Mouse (Mus musculus): Measurements from ENCODE around the gene Endog. TPM values are rescaled to one million over a fixed set of nuclear protein-coding genes. Genes with fewer than 3 reads are reported as not detected.
"Not testable (repeated sequence)": the region's sequence is repeated elsewhere in the genome, so short reads cannot be mapped to it uniquely, and the experiment has no call there.

Gene Endog
- polyA plus RNA-seq, 1 experiment = not detected

GRCm38 (mm10) chr2:30161809-30162208 lies 9.5 kb upstream of the Endog start:
- H3K4me3 ChIP-seq (ENCODE audit: insufficient read depth, low read depth, low read length) = no peak overlapping the region
- no peaks in the 10 kb centered on the region for H3K4me1 ChIP-seq (ENCODE audit: control insufficient read depth, insufficient read depth, low read length)
- TF ChIP-seq CTCF (IDR thresholded peaks at IDR 0.05; ENCODE audit: insufficient read depth, low read depth, low read length) (no peak), POLR2A (IDR thresholded peaks at IDR 0.05; ENCODE audit: insufficient read depth, low read depth, low read length) (no peak)
- H3K27ac ChIP-seq (ENCODE audit: insufficient read depth, low read depth, low read length) = no peak overlapping the region

GRCm38 (mm10) chr2:30164340-30164932 lies 6.9 kb upstream of the Endog start:
- Histone ChIP-seq H3K4me1 (ENCODE audit: control insufficient read depth, insufficient read depth, low read length) (no peaks in the 10 kb centered on the region), H3K4me3 (ENCODE audit: insufficient read depth, low read depth, low read length) (no peak overlapping the region), H3K27ac (ENCODE audit: insufficient read depth, low read depth, low read length) (no peak overlapping the region)
- TF ChIP-seq CTCF (IDR thresholded peaks at IDR 0.05; ENCODE audit: insufficient read depth, low read depth, low read length) = no peak
- no peak for TF ChIP-seq POLR2A (IDR thresholded peaks at IDR 0.05; ENCODE audit: insufficient read depth, low read depth, low read length)
- WGBS = 64% methylated on average over 9 of the region's 9 CpGs

- no peaks in the 10 kb centered on the region for H3K4me1 ChIP-seq (ENCODE audit: control insufficient read depth, insufficient read depth, low read length)
- H3K4me3 ChIP-seq (ENCODE audit: insufficient read depth, low read depth, low read length) = no peak overlapping the region
- no peak overlapping the region for H3K27ac ChIP-seq (ENCODE audit: insufficient read depth, low read depth, low read length)
- no peak for TF ChIP-seq POLR2A (IDR thresholded peaks at IDR 0.05; ENCODE audit: insufficient read depth, low read depth, low read length)
- TF ChIP-seq CTCF (IDR thresholded peaks at IDR 0.05; ENCODE audit: insufficient read depth, low read depth, low read length) = no peak
- 60% methylated on average over 4 of the region's 4 CpGs for WGBS
Observed at GRCm38 (mm10) chr2:30166677-30167076, 4.6 kb upstream of the Endog start.

GRCm38 (mm10) chr2:30171997-30172382 lies 697 bp downstream of the Endog start:
- WGBS = under 1% methylated on average over 19 of the region's 19 CpGs

GRCm38 (mm10) chr2:30173541-30174240 lies 2.4 kb downstream of the Endog start:
- Histone ChIP-seq H3K4me3 (ENCODE audit: insufficient read depth, low read depth, low read length) (no peak overlapping the region), H3K27ac (ENCODE audit: insufficient read depth, low read depth, low read length) (no peak overlapping the region), H3K4me1 (ENCODE audit: control insufficient read depth, insufficient read depth, low read length) (peaks cover 34% of the 10 kb centered on the region)
- WGBS = 95% methylated on average over 20 of the region's 20 CpGs
- TF ChIP-seq POLR2A (IDR thresholded peaks at IDR 0.05; ENCODE audit: insufficient read depth, low read depth, low read length) (0 out of 2 replicates have a peak, but pooled peaks have one; percentile 8), CTCF (IDR thresholded peaks at IDR 0.05; ENCODE audit: insufficient read depth, low read depth, low read length) (no peak)

More at GRCm38 (mm10) chr2:30171997-30172382, 697 bp downstream of the Endog start:
- H3K4me3 ChIP-seq (ENCODE audit: insufficient read depth, low read depth, low read length) = peak overlapping the region; percentile 63
- H3K4me1 ChIP-seq (ENCODE audit: control insufficient read depth, insufficient read depth, low read length) = peaks cover 25% of the 10 kb centered on the region
- TF ChIP-seq CTCF (IDR thresholded peaks at IDR 0.05; ENCODE audit: insufficient read depth, low read depth, low read length) (no peak), POLR2A (IDR thresholded peaks at IDR 0.05; ENCODE audit: insufficient read depth, low read depth, low read length) (no peak)
- H3K27ac ChIP-seq (ENCODE audit: insufficient read depth, low read depth, low read length) = peak overlapping the region; percentile 93

GRCm38 (mm10) chr2:30175897-30176296 lies 4.6 kb downstream of the Endog start:
- no peak for TF ChIP-seq CTCF (IDR thresholded peaks at IDR 0.05; ENCODE audit: insufficient read depth, low read depth, low read length)
- TF ChIP-seq POLR2A (IDR thresholded peaks at IDR 0.05; ENCODE audit: insufficient read depth, low read depth, low read length) = no peak
- WGBS = 92% methylated on average over 8 of the region's 8 CpGs
- H3K27ac ChIP-seq (ENCODE audit: insufficient read depth, low read depth, low read length) = no peak overlapping the region
- no peak overlapping the region for H3K4me3 ChIP-seq (ENCODE audit: insufficient read depth, low read depth, low read length)
- peaks cover 34% of the 10 kb centered on the region for H3K4me1 ChIP-seq (ENCODE audit: control insufficient read depth, insufficient read depth, low read length)

GRCm38 (mm10) chr2:30176561-30176960 lies 5.3 kb downstream of the Endog start:
- H3K4me1 ChIP-seq (ENCODE audit: control insufficient read depth, insufficient read depth, low read length) = peaks cover 34% of the 10 kb centered on the region
- WGBS = 97% methylated on average over 2 of the region's 2 CpGs

GRCm38 (mm10) chr2:30177700-30178675 lies 6.7 kb downstream of the Endog start, which contains the start of gene Spout1:
Gene Spout1 (minus strand): TSS chr2:30178459.
- WGBS = 2% methylated on average over 54 of the region's 54 CpGs
- H3K4me1 ChIP-seq (ENCODE audit: control insufficient read depth, insufficient read depth, low read length) = peaks cover 24% of the 10 kb centered on the region
- no peak within 1 kb of the TSS; the same call in 1 of the 2 replicates for H3K27ac ChIP-seq (ENCODE audit: insufficient read depth, low read depth, low read length)
- peak within 1 kb of the TSS; percentile 64 for H3K4me3 ChIP-seq (ENCODE audit: insufficient read depth, low read depth, low read length)
- no peak for TF ChIP-seq CTCF (IDR thresholded peaks at IDR 0.05; ENCODE audit: insufficient read depth, low read depth, low read length)
- peak; percentile 74 for TF ChIP-seq POLR2A (IDR thresholded peaks at IDR 0.05; ENCODE audit: insufficient read depth, low read depth, low read length)

More at GRCm38 (mm10) chr2:30176561-30176960, 5.3 kb downstream of the Endog start:
- H3K4me3 ChIP-seq (ENCODE audit: insufficient read depth, low read depth, low read length) = no peak overlapping the region
- H3K27ac ChIP-seq (ENCODE audit: insufficient read depth, low read depth, low read length) = no peak overlapping the region
- TF ChIP-seq POLR2A (IDR thresholded peaks at IDR 0.05; ENCODE audit: insufficient read depth, low read depth, low read length) (no peak), CTCF (IDR thresholded peaks at IDR 0.05; ENCODE audit: insufficient read depth, low read depth, low read length) (no peak)

- Histone ChIP-seq H3K4me1 (ENCODE audit: control insufficient read depth, insufficient read depth, low read length) (peaks cover 18% of the 10 kb centered on the region), H3K4me3 (ENCODE audit: insufficient read depth, low read depth, low read length) (peak overlapping the region; percentile 64; the same call in 1 of the 2 replicates)
- not testable (repeated sequence) for H3K27ac ChIP-seq (ENCODE audit: insufficient read depth, low read depth, low read length)
- WGBS = 24% methylated on average over 7 of the region's 7 CpGs
Observed at GRCm38 (mm10) chr2:30178711-30179110, 7.4 kb downstream of the Endog start.

Data from olfactory bulb, adult 2 months (tissue).